Mouse (Mus musculus) brown adipose tissue, adult 24 weeks (tissue): ENCODE results near the gene Sqstm1. TPM values are rescaled to one million over a fixed set of nuclear protein-coding genes. Genes with fewer than 3 reads are reported as not detected.

Source experiments
- H3K27ac ChIP-seq: fragments of 200-500 bp; replicated peaks from 2 replicates; pipeline ENCODE4 v1.5.1; 2012; ENCODE audit warnings: low read depth, mild to moderate bottlenecking, low read length
- H3K4me1 ChIP-seq: fragments of 200-500 bp; 2 replicates; pipeline ENCODE4 v1.6.1; 2012; ENCODE audit warnings: low read length, mixed read lengths; ENCODE audit not compliant: control insufficient read depth, insufficient read depth, insufficient read length
- H3K4me3 ChIP-seq: fragments of 200-500 bp; 2 replicates; pipeline ENCODE4 v1.5.1; 2012; ENCODE audit warnings: low read depth, mild to moderate bottlenecking, low read length, moderate library complexity; ENCODE audit not compliant: insufficient read depth
- polyA plus RNA-seq: library from polyadenylated mRNA; stranded (reverse); fragments of >200 nt; gene quantifications from 2 replicates; pipeline ENCODE4 v1.2.4, GENCODE M21; 2012; ENCODE audit not compliant: missing spikeins, insufficient read depth, insufficient read length

Sqstm1 gene
- polyA plus RNA-seq, 1 experiment, result 235 TPM

- peak overlapping the region; percentile 85 for H3K4me3 ChIP-seq
- peaks cover 26% of the 10 kb centered on the region for H3K4me1 ChIP-seq
- peak overlapping the region; percentile 57 for H3K27ac ChIP-seq
Measured at GRCm38 (mm10) chr11:50236937-50237835, 26.6 kb upstream of the Sqstm1 start.

GRCm38 (mm10) chr11:50236540-50236936 lies 25.9 kb upstream of the Sqstm1 start:
- no peak overlapping the region for H3K27ac ChIP-seq
- peaks cover 26% of the 10 kb centered on the region for H3K4me1 ChIP-seq
- H3K4me3 ChIP-seq, result peak overlapping the region; percentile 85

GRCm38 (mm10) chr11:50234606-50235005 lies 24.0 kb upstream of the Sqstm1 start:
- no peak overlapping the region for H3K27ac ChIP-seq
- peaks cover 21% of the 10 kb centered on the region for H3K4me1 ChIP-seq
- no peak overlapping the region for H3K4me3 ChIP-seq

- Histone ChIP-seq H3K27ac (no peak overlapping the region), H3K4me1 (peaks cover 20% of the 10 kb centered on the region), H3K4me3 (no peak overlapping the region)
Measured at GRCm38 (mm10) chr11:50233993-50234392, 23.4 kb upstream of the Sqstm1 start.

GRCm38 (mm10) chr11:50233022-50233421 lies 22.4 kb upstream of the Sqstm1 start:
- no peak overlapping the region for H3K27ac ChIP-seq
- no peak overlapping the region for H3K4me3 ChIP-seq
- peaks cover 24% of the 10 kb centered on the region for H3K4me1 ChIP-seq

- Histone ChIP-seq H3K27ac (no peak overlapping the region), H3K4me3 (no peak overlapping the region), H3K4me1 (peaks cover 30% of the 10 kb centered on the region)
Measured at GRCm38 (mm10) chr11:50231411-50231810, 20.8 kb upstream of the Sqstm1 start.

- Histone ChIP-seq H3K4me1 (peaks cover 28% of the 10 kb centered on the region), H3K4me3 (no peak overlapping the region), H3K27ac (no peak overlapping the region)
Measured at GRCm38 (mm10) chr11:50230481-50231304, 20.1 kb upstream of the Sqstm1 start.

- H3K27ac ChIP-seq, result peak overlapping the region; percentile 92
- H3K4me1 ChIP-seq, result peaks cover 28% of the 10 kb centered on the region
- peak overlapping the region; percentile 15; the same call in 1 of the 2 replicates for H3K4me3 ChIP-seq
Measured at GRCm38 (mm10) chr11:50229252-50229910, 18.8 kb upstream of the Sqstm1 start.

GRCm38 (mm10) chr11:50228772-50229171 lies 18.1 kb upstream of the Sqstm1 start:
- H3K4me3 ChIP-seq, result peak overlapping the region; percentile 15; the same call in 1 of the 2 replicates

GRCm38 (mm10) chr11:50227736-50228135 lies 17.1 kb upstream of the Sqstm1 start:
- H3K4me3 ChIP-seq, result peak overlapping the region; percentile 93
- H3K27ac ChIP-seq, result peak overlapping the region; percentile 92
- peaks cover 28% of the 10 kb centered on the region for H3K4me1 ChIP-seq

More at GRCm38 (mm10) chr11:50228772-50229171, 18.1 kb upstream of the Sqstm1 start:
- peaks cover 28% of the 10 kb centered on the region for H3K4me1 ChIP-seq
- peak overlapping the region; percentile 92 for H3K27ac ChIP-seq

- peak overlapping the region; percentile 92 for H3K27ac ChIP-seq
- H3K4me1 ChIP-seq, result peaks cover 28% of the 10 kb centered on the region
- peak overlapping the region; percentile 93 for H3K4me3 ChIP-seq
Measured at GRCm38 (mm10) chr11:50227226-50227625, 16.6 kb upstream of the Sqstm1 start.

GRCm38 (mm10) chr11:50226406-50226805 lies 15.8 kb upstream of the Sqstm1 start:
- Histone ChIP-seq H3K27ac (peak overlapping the region; percentile 92), H3K4me3 (peak overlapping the region; percentile 93)

GRCm38 (mm10) chr11:50225611-50226378 lies 15.2 kb upstream of the Sqstm1 start:
- peak overlapping the region; percentile 92 for H3K27ac ChIP-seq
- H3K4me1 ChIP-seq, result peaks cover 28% of the 10 kb centered on the region

More at GRCm38 (mm10) chr11:50226406-50226805, 15.8 kb upstream of the Sqstm1 start:
- H3K4me1 ChIP-seq, result peaks cover 28% of the 10 kb centered on the region

More at GRCm38 (mm10) chr11:50225611-50226378, 15.2 kb upstream of the Sqstm1 start:
- H3K4me3 ChIP-seq, result peak overlapping the region; percentile 93
